Comparison of ENCODE assay signal across 9 mouse cellular contexts in genomic region chr1:131378081-131378913, GRCm38 (mm10).
DNase-seq lines count a peak whose midpoint lies in the region; ATAC-seq lines count a peak whose summit lies in the region.
"Had no signal": no experiment of that assay in that cellular context is flagged by ENCODE, and none has a peak within 500 bp of the region (broad histone marks: within the 10 kb centered on the region; RNA-seq: fewer than 3 reads in every experiment).

No protein-coding gene starts in this region.

- ATAC-seq in forebrain, embryonic 12.5 days (ENCODE audit: low FRiP score) = peak; percentile 67; the same call in 1 of the 2 replicates
- no peak for ATAC-seq in intestine, embryonic 14.5 days (replicated peaks; ENCODE audit: low FRiP score, low TSS enrichment, low read depth)
- ATAC-seq in megakaryocyte progenitor cell, adult 5-6 weeks (replicated peaks; ENCODE audit: poor library complexity) = no peak

- no peaks in the 10 kb centered on the region for H3K9me3 ChIP-seq in forebrain, embryonic 12.5 days
- H3K9me3 ChIP-seq in intestine, embryonic 14.5 days (ENCODE audit: control insufficient read depth, low read length) = no peaks in the 10 kb centered on the region

- intact Hi-C loops in gastrocnemius, postnatal 36 days (cut with DNase I) = no loop called here
- intact Hi-C loops in left cerebral cortex, postnatal 25 days (cut with DNase I) = no loop called here

- peak overlapping the region; percentile 70 for H3K27ac ChIP-seq in forebrain, embryonic 12.5 days
- H3K27ac ChIP-seq in intestine, embryonic 14.5 days (ENCODE audit: low read depth) = peak overlapping the region; percentile 67

- H3K36me3 ChIP-seq in forebrain, embryonic 12.5 days (replicated peaks) = no peaks in the 10 kb centered on the region
- no peaks in the 10 kb centered on the region for H3K36me3 ChIP-seq in intestine, embryonic 14.5 days (ENCODE audit: control insufficient read depth, insufficient read depth, low read length)

- peak; percentile 45 for DNase-seq in gastrocnemius, postnatal 25 days
- DNase-seq in gastrocnemius, postnatal 36 days = no peak
- peak; percentile 20 for DNase-seq in 416B (ENCODE audit: low read depth)
- peak; percentile 57 for DNase-seq in intestine, embryonic 14.5 days (ENCODE audit: low spot score)
- no peak for DNase-seq in right cerebral cortex, adult 2 months (ENCODE audit: low spot score in 2 of 2)
- no peak for DNase-seq in left cerebral cortex, postnatal 25 days (ENCODE audit: low spot score in 2 of 2)
- DNase-seq: cerebellum, adult 18-20 months had no signal

- H3K4me1 ChIP-seq in forebrain, embryonic 12.5 days = peaks cover 23% of the 10 kb centered on the region
- peaks cover 27% of the 10 kb centered on the region for H3K4me1 ChIP-seq in intestine, embryonic 14.5 days (replicated peaks; ENCODE audit: control insufficient read depth, insufficient read depth, low read length)

- H3K27me3 ChIP-seq in forebrain, embryonic 12.5 days = no peaks in the 10 kb centered on the region
- H3K27me3 ChIP-seq in intestine, embryonic 14.5 days (replicated peaks; ENCODE audit: control insufficient read depth, insufficient read depth, low read length) = no peaks in the 10 kb centered on the region

- 28% methylated on average over 7 of the region's 7 CpGs for WGBS in forebrain, embryonic 12.5 days
- 37% methylated on average over 7 of the region's 7 CpGs for WGBS in intestine, embryonic 14.5 days

- no peak overlapping the region for H3K4me2 ChIP-seq in forebrain, embryonic 12.5 days
- no peak overlapping the region for H3K4me2 ChIP-seq in intestine, embryonic 14.5 days (ENCODE audit: low read length)

- H3K9ac ChIP-seq in forebrain, embryonic 12.5 days = no peak overlapping the region
- H3K9ac ChIP-seq in intestine, embryonic 14.5 days (ENCODE audit: low read length) = no peak overlapping the region

- no peak overlapping the region for H3K4me3 ChIP-seq in forebrain, embryonic 12.5 days (replicated peaks)
- no peak overlapping the region for H3K4me3 ChIP-seq in intestine, embryonic 14.5 days (ENCODE audit: low read depth, low read length)

Comparison
In these comparisons a context has a peak if more than half of its experiments do, and no peak if none do; other contexts are left out.
1. DNase-seq: peak in gastrocnemius, postnatal 25 days (single experiment), 416B (single experiment) and intestine, embryonic 14.5 days (single experiment); none in gastrocnemius, postnatal 36 days (0 of 2), right cerebral cortex, adult 2 months (0 of 2) and left cerebral cortex, postnatal 25 days (0 of 2).